Mouse (Mus musculus) ES-Bruce4 (cell line): ENCODE results near the gene Grb2. TPM values are rescaled to one million over a fixed set of nuclear protein-coding genes. Genes with fewer than 3 reads are reported as not detected.
A peak's percentile ranks its signal among the peaks of the same experiment; 100 is the strongest.

Experiments used
- H3K27ac ChIP-seq: 2 replicates; pipeline ENCODE4 v1.5.1; 2012; ENCODE audit warnings: low read length, inconsistent platforms; ENCODE audit not compliant: insufficient read depth
- H3K27me3 ChIP-seq: 2 replicates; pipeline ENCODE4 v1.6.1; 2012; ENCODE audit warnings: mild to moderate bottlenecking, low read length, inconsistent platforms; ENCODE audit not compliant: control insufficient read depth, poor library complexity, insufficient read depth, severe bottlenecking
- H3K36me3 ChIP-seq: 2 replicates; pipeline ENCODE4 v1.6.1; 2012; ENCODE audit warnings: inconsistent platforms, mild to moderate bottlenecking, low read length, moderate library complexity; ENCODE audit not compliant: control insufficient read depth, poor library complexity, insufficient read depth, severe bottlenecking
- H3K4me1 ChIP-seq: one replicate; pipeline ENCODE4 v1.8.1; 2011; ENCODE audit warnings: low read length; ENCODE audit not compliant: control insufficient read depth, insufficient read depth
- H3K4me3 ChIP-seq: 2 replicates; pipeline ENCODE4 v1.5.1; 2011; ENCODE audit warnings: low read depth, mild to moderate bottlenecking, low read length
- H3K9ac ChIP-seq: 2 replicates; pipeline ENCODE4 v1.6.1; 2012; ENCODE audit warnings: low read depth, mild to moderate bottlenecking, inconsistent platforms; ENCODE audit not compliant: poor library complexity, severe bottlenecking
- H3K9me3 ChIP-seq: replicated peaks from 2 replicates; pipeline ENCODE4 v1.6.1; 2012; ENCODE audit warnings: mild to moderate bottlenecking, low read length, inconsistent platforms; ENCODE audit not compliant: control insufficient read depth, poor library complexity, insufficient read depth, severe bottlenecking
- CTCF ChIP-seq: IDR thresholded peaks from one replicate; pipeline ENCODE4 v1.8.1; 2011; ENCODE audit warnings: low read depth, low read length
- EP300 ChIP-seq: IDR thresholded peaks from 2 replicates; pipeline ENCODE4 v1.6.1; 2011; ENCODE audit warnings: low read depth, low read length; ENCODE audit not compliant: insufficient read depth
- POLR2A ChIP-seq: IDR thresholded peaks from one replicate; pipeline ENCODE4 v1.8.1; 2011; ENCODE audit warnings: low read length; ENCODE audit not compliant: insufficient read depth
- polyA plus RNA-seq: library from polyadenylated mRNA; stranded (reverse); fragments of >200 nt; gene quantifications from 2 replicates; pipeline ENCODE4 v1.2.4, GENCODE M21; 2011; ENCODE audit warnings: low read depth; ENCODE audit not compliant: missing spikeins, insufficient read depth, insufficient read length

Gene Grb2
- polyA plus RNA-seq, 1 experiment, result 75.0 TPM

DNA sequence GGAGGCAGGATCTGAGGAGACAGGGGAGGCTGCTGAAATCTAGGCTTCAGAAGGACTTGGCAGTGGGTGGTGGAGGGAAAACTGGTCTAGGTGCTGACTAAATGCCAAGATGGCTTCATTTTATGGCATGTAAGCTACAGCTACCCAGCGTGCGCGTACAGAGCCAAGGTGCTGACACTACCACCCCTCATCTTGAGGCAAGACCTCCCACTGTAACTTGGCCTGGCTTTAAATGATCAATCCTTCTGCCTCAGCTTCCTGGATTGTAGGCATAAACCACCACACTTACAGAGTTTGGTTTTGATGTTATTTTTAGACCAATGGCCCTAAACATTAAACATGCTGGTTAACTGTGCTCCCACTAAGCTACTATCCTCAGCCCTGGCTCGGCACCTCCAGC, 68.9 kb downstream of the Grb2 start:
- Histone ChIP-seq H3K9me3 (no peaks in the 10 kb centered on the region), H3K4me3 (no peak overlapping the region), H3K27me3 (no peaks in the 10 kb centered on the region), H3K4me1 (peaks cover 18% of the 10 kb centered on the region), H3K9ac (peak overlapping the region; percentile 3; the same call in 1 of the 2 replicates), H3K27ac (peak overlapping the region; percentile 32), H3K36me3 (no peaks in the 10 kb centered on the region)
- TF ChIP-seq EP300 (no peak), CTCF (no peak), POLR2A (no peak)

DNA sequence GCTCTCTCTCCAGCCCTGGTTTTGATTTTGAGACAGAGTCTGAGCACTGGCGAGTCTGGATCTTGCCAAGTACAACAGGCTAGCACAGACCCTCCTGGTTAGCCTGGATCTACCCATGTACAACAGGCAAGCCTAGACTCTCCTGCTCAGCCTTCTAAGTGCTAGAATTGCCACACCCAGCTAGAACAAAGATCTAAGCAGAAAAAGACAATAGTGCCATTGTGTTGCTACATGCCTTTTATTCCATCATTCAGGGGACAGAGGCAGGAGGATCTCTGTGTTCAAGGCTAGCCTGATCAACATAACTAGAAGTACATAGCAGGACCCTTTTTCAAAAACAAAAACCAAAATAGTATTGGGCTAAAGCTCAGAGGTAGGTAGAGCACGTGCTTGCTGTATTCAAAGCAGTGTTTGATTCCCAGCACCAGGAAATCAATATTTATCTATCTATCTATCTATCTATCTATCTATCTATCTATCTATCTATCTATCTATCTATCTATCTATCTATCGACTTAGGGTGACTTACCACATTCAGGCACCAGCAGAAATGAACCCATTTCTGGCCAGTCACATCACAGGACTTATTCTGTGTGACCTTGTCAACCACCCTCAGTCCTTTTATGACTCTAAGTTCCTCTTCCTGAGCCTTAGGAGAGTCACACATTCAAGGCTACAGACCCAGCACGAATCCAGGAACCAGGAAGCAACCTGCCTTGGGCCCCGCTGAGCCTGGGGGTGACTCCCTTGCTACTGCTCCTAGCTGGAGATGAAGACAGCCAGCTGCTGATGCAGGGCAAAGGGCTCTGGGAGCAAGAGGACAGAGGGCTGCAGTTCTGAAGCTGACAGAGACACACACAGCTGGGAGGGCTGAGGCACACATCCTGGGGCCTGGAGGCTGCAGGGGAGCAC, 69.6 kb downstream of the Grb2 start:
- Histone ChIP-seq H3K9me3 (no peaks in the 10 kb centered on the region), H3K27me3 (no peaks in the 10 kb centered on the region), H3K4me3 (no peak overlapping the region), H3K36me3 (no peaks in the 10 kb centered on the region), H3K4me1 (peaks cover 18% of the 10 kb centered on the region), H3K9ac (peak overlapping the region; percentile 3; the same call in 1 of the 2 replicates), H3K27ac (peak overlapping the region; percentile 32)
- TF ChIP-seq CTCF, result no peak
- no peak for TF ChIP-seq EP300
- no peak for TF ChIP-seq POLR2A

DNA sequence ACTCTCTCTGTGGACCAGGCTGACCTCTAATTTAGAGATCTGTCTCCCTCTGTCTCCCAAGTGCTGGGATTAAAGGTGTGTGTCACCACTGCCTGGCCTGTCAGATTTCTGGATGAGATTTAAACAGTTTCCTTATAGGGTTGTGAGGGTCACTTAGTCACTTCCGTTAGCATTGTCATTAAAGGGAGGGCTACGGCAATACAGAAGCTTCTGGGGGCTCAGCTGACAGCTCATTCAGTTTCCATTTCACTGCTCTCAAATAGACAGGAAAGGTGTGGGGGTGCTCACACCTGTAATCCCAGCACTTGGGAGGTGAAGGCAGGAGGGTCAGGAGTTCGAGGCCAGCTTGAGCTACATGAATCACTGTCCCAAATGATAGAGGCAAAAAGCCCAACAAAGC, 71.4 kb downstream of the Grb2 start:
- Histone ChIP-seq H3K9me3 (no peaks in the 10 kb centered on the region), H3K27ac (no peak overlapping the region), H3K9ac (no peak overlapping the region), H3K27me3 (no peaks in the 10 kb centered on the region), H3K4me1 (peaks cover 13% of the 10 kb centered on the region), H3K36me3 (no peaks in the 10 kb centered on the region), H3K4me3 (no peak overlapping the region)
- TF ChIP-seq EP300, result no peak
- no peak for TF ChIP-seq CTCF
- TF ChIP-seq POLR2A, result no peak

DNA sequence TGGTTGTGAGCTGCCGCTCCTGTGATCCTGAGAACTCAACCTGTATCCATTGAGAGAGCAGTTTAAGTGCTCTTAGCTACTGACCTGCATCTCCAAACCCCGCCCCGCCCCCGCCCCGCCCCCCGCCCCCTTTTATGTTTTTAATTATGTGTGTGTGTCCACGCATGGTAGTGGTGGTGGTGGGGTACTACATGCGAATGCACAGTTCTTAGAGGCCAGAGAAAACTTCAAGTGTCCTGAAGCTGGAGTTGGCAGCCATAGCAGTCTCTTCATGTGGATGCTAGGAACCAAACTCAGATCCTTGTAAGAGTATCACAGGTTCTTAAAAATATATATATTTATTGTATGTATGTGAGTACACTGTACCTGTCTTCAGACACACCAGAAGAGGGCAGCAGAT, 72.9 kb downstream of the Grb2 start:
- Histone ChIP-seq H3K27me3 (no peaks in the 10 kb centered on the region), H3K4me1 (peaks cover 9% of the 10 kb centered on the region)
- no peak for TF ChIP-seq CTCF
- no peak for TF ChIP-seq POLR2A
- TF ChIP-seq EP300, result no peak

DNA sequence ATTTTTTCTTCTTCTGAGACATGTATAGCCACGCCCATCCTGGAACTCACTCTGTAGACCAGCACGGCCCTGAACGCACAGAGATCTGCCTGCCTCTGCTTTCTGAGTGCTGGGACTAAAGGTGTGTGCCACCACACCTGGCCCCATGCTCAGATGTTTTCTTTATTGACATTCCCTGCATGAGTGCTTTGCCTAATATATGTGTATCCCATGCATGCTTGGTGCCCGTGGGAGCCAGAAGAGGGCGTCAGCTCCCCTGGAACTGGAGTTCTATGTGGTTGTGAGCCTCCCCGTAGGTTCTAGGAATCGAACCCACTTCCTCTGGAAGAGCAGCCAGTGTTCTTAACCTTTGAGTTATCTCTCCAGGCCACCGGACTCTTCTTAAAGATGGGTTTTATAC, 73.4 kb downstream of the Grb2 start:
- Histone ChIP-seq H3K36me3 (no peaks in the 10 kb centered on the region), H3K4me3 (no peak overlapping the region), H3K27me3 (no peaks in the 10 kb centered on the region), H3K27ac (no peak overlapping the region), H3K9ac (no peak overlapping the region), H3K9me3 (no peaks in the 10 kb centered on the region), H3K4me1 (peaks cover 9% of the 10 kb centered on the region)
- TF ChIP-seq CTCF (peak; percentile 45), POLR2A (no peak)

More for the DNA sequence above, 72.9 kb downstream of the Grb2 start:
- no peaks in the 10 kb centered on the region for H3K9me3 ChIP-seq
- H3K27ac ChIP-seq, result no peak overlapping the region
- H3K4me3 ChIP-seq, result no peak overlapping the region
- H3K9ac ChIP-seq, result no peak overlapping the region
- no peaks in the 10 kb centered on the region for H3K36me3 ChIP-seq

DNA sequence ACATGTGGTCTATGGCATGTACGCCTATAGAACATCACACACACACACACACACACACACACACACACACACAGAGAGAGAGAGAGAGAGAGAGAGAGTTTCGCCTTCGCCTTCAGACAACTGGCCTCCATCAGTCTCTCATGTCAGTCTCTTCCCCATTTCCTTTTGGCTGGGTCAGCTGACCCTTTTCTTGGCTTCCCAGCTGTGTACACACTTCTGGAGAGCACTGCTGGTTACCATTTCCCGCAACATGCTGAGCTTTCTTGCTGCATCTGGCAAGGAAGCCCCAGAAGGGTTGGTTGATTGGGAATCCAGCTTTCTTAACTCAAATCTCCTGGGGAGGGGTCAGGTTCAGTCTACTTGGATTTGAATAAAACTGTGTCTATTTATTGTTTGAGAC, 74.3 kb downstream of the Grb2 start:
- no peak overlapping the region for H3K9ac ChIP-seq
- no peaks in the 10 kb centered on the region for H3K27me3 ChIP-seq
- H3K27ac ChIP-seq, result no peak overlapping the region
- no peaks in the 10 kb centered on the region for H3K36me3 ChIP-seq
- H3K4me3 ChIP-seq, result no peak overlapping the region
- no peaks in the 10 kb centered on the region for H3K9me3 ChIP-seq
- peaks cover 4% of the 10 kb centered on the region for H3K4me1 ChIP-seq
- TF ChIP-seq EP300 (no peak), POLR2A (no peak), CTCF (no peak)
